Mouse (Mus musculus): Measurements from ENCODE around the gene Lenep.

GRCm38 (mm10) chr3:89432606-89433005 is 30.0 kb upstream of the Lenep start:
- TF ChIP-seq CTCF (IDR thresholded peaks at IDR 0.05; ENCODE audit: borderline replicate concordance, insufficient read depth, low read depth, low read length) (no peak), POLR2A (IDR thresholded peaks at IDR 0.05; ENCODE audit: borderline replicate concordance, insufficient read depth, low read length) (no peak)

All from cerebellum, adult 2 months (tissue).